Mouse (Mus musculus) megakaryocyte, embryonic 14.5 days (primary cell): ENCODE data around the gene Otud5.

Experiments
- FLI1 ChIP-seq: IDR thresholded peaks from 2 replicates; pipeline ENCODE4 v1.6.1; 2012; ENCODE audit warnings: low read length, inconsistent platforms, mixed read lengths
- GATA1 ChIP-seq: IDR thresholded peaks from 3 replicates; pipeline ENCODE4 v1.6.1; 2012; ENCODE audit warnings: mixed read lengths, low read length, inconsistent platforms, borderline replicate concordance

GRCm38 (mm10) chrX:7859191-7859753 lies 18.1 kb downstream of the Otud5 start:
- TF ChIP-seq GATA1 = no peak
- TF ChIP-seq FLI1 = no peak
